Mouse (Mus musculus): Measurements from ENCODE around the gene Pdgfa. TPM values are rescaled to one million over a fixed set of nuclear protein-coding genes. Genes with fewer than 3 reads are reported as not detected.
A peak's percentile ranks its signal among the peaks of the same experiment; 100 is the strongest.

The Pdgfa gene
- polyA plus RNA-seq, 1 experiment from 2014 or later, result 22.5 TPM

- Histone ChIP-seq H3K4me1 (peaks cover 73% of the 10 kb centered on the region), H3K4me3 (peak overlapping the region; percentile 83), H3K27ac (peak overlapping the region; percentile 95), H3K27me3 (ENCODE audit: insufficient read depth, poor library complexity, severe bottlenecking) (peaks cover 80% of the 10 kb centered on the region), H3K9me3 (no peaks in the 10 kb centered on the region), H3K36me3 (peaks cover 20% of the 10 kb centered on the region)
- DNase-seq (ENCODE audit: low spot score), result no peak
- WGBS, result 2% methylated on average over 59 of the region's 59 CpGs
Observed at GRCm38 (mm10) chr5:138992611-138993370, 4.4 kb downstream of the Pdgfa start.

- 41% methylated on average over 4 of the region's 4 CpGs for WGBS
- Histone ChIP-seq H3K27ac (no peak overlapping the region), H3K27me3 (ENCODE audit: insufficient read depth, poor library complexity, severe bottlenecking) (peaks cover 72% of the 10 kb centered on the region), H3K4me3 (no peak overlapping the region), H3K4me1 (peaks cover 62% of the 10 kb centered on the region), H3K9me3 (no peaks in the 10 kb centered on the region), H3K36me3 (peaks cover 30% of the 10 kb centered on the region)
- DNase-seq (ENCODE audit: low spot score), result no peak
Observed at GRCm38 (mm10) chr5:138991734-138992133, 5.4 kb downstream of the Pdgfa start.

GRCm38 (mm10) chr5:138990659-138991380 is 6.3 kb downstream of the Pdgfa start:
- peaks cover 53% of the 10 kb centered on the region for H3K4me1 ChIP-seq
- 75% methylated on average over 7 of the region's 7 CpGs for WGBS
- H3K9me3 ChIP-seq, result no peaks in the 10 kb centered on the region
- H3K36me3 ChIP-seq, result peaks cover 39% of the 10 kb centered on the region
- H3K27ac ChIP-seq, result no peak overlapping the region
- H3K27me3 ChIP-seq (ENCODE audit: insufficient read depth, poor library complexity, severe bottlenecking), result peaks cover 63% of the 10 kb centered on the region
- no peak for DNase-seq (ENCODE audit: low spot score)
- H3K4me3 ChIP-seq, result no peak overlapping the region

GRCm38 (mm10) chr5:138989567-138989966 is 7.6 kb downstream of the Pdgfa start:
- Histone ChIP-seq H3K4me1 (peaks cover 49% of the 10 kb centered on the region), H3K27me3 (ENCODE audit: insufficient read depth, poor library complexity, severe bottlenecking) (peaks cover 57% of the 10 kb centered on the region), H3K9me3 (no peaks in the 10 kb centered on the region), H3K27ac (no peak overlapping the region), H3K4me3 (no peak overlapping the region), H3K36me3 (peaks cover 52% of the 10 kb centered on the region)
- 83% methylated on average over 6 of the region's 6 CpGs for WGBS
- no peak for DNase-seq (ENCODE audit: low spot score)

- Histone ChIP-seq H3K4me1 (peaks cover 43% of the 10 kb centered on the region), H3K27me3 (ENCODE audit: insufficient read depth, poor library complexity, severe bottlenecking) (peaks cover 49% of the 10 kb centered on the region), H3K4me3 (no peak overlapping the region), H3K9me3 (no peaks in the 10 kb centered on the region), H3K36me3 (peaks cover 60% of the 10 kb centered on the region), H3K27ac (no peak overlapping the region)
- WGBS, result 55% methylated on average over 9 of the region's 9 CpGs
- no peak for DNase-seq (ENCODE audit: low spot score)
Observed at GRCm38 (mm10) chr5:138988764-138989163, 8.4 kb downstream of the Pdgfa start.

- DNase-seq (ENCODE audit: low spot score), result no peak
- H3K27ac ChIP-seq, result no peak overlapping the region
- peaks cover 35% of the 10 kb centered on the region for H3K4me1 ChIP-seq
- 70% methylated on average over 10 of the region's 10 CpGs for WGBS
- peaks cover 67% of the 10 kb centered on the region for H3K36me3 ChIP-seq
- H3K27me3 ChIP-seq (ENCODE audit: insufficient read depth, poor library complexity, severe bottlenecking), result peaks cover 41% of the 10 kb centered on the region
- H3K4me3 ChIP-seq, result no peak overlapping the region
- no peaks in the 10 kb centered on the region for H3K9me3 ChIP-seq
Observed at GRCm38 (mm10) chr5:138987994-138988393, 9.2 kb downstream of the Pdgfa start.

GRCm38 (mm10) chr5:138981921-138982320 is 15.2 kb downstream of the Pdgfa start:
- WGBS, result 79% methylated on average over 8 of the region's 9 CpGs
- no peaks in the 10 kb centered on the region for H3K9me3 ChIP-seq
- no peak overlapping the region for H3K4me3 ChIP-seq
- peaks cover 63% of the 10 kb centered on the region for H3K36me3 ChIP-seq
- no peak for DNase-seq (ENCODE audit: low spot score)
- no peaks in the 10 kb centered on the region for H3K27me3 ChIP-seq (ENCODE audit: insufficient read depth, poor library complexity, severe bottlenecking)
- H3K27ac ChIP-seq, result no peak overlapping the region
- peaks cover 29% of the 10 kb centered on the region for H3K4me1 ChIP-seq

- Histone ChIP-seq H3K4me3 (no peak overlapping the region), H3K27ac (no peak overlapping the region), H3K9me3 (no peaks in the 10 kb centered on the region), H3K27me3 (ENCODE audit: insufficient read depth, poor library complexity, severe bottlenecking) (no peaks in the 10 kb centered on the region), H3K4me1 (peaks cover 29% of the 10 kb centered on the region), H3K36me3 (peaks cover 51% of the 10 kb centered on the region)
- 92% methylated on average over 9 of the region's 9 CpGs for WGBS
- no peak for DNase-seq (ENCODE audit: low spot score)
Observed at GRCm38 (mm10) chr5:138980608-138981007, 16.6 kb downstream of the Pdgfa start.

GRCm38 (mm10) chr5:138979840-138980239 is 17.3 kb downstream of the Pdgfa start:
- Histone ChIP-seq H3K27ac (no peak overlapping the region), H3K27me3 (ENCODE audit: insufficient read depth, poor library complexity, severe bottlenecking) (no peaks in the 10 kb centered on the region), H3K4me3 (no peak overlapping the region), H3K9me3 (no peaks in the 10 kb centered on the region), H3K4me1 (peaks cover 29% of the 10 kb centered on the region), H3K36me3 (peaks cover 51% of the 10 kb centered on the region)
- WGBS, result 59% methylated on average over 8 of the region's 8 CpGs
- no peak for DNase-seq (ENCODE audit: low spot score)

GRCm38 (mm10) chr5:138977759-138978158 is 19.4 kb downstream of the Pdgfa start:
- no peak overlapping the region for H3K4me3 ChIP-seq
- peaks cover 29% of the 10 kb centered on the region for H3K4me1 ChIP-seq
- no peaks in the 10 kb centered on the region for H3K9me3 ChIP-seq
- H3K36me3 ChIP-seq, result peaks cover 31% of the 10 kb centered on the region
- 34% methylated on average over 3 of the region's 3 CpGs for WGBS
- DNase-seq (ENCODE audit: low spot score), result no peak
- no peak overlapping the region for H3K27ac ChIP-seq
- H3K27me3 ChIP-seq (ENCODE audit: insufficient read depth, poor library complexity, severe bottlenecking), result no peaks in the 10 kb centered on the region

GRCm38 (mm10) chr5:138974911-138975485 is 22.2 kb downstream of the Pdgfa start:
- DNase-seq (ENCODE audit: low spot score), result no peak
- Histone ChIP-seq H3K36me3 (peaks cover 30% of the 10 kb centered on the region), H3K27ac (peak overlapping the region; percentile 81), H3K4me1 (peaks cover 33% of the 10 kb centered on the region), H3K27me3 (ENCODE audit: insufficient read depth, poor library complexity, severe bottlenecking) (no peaks in the 10 kb centered on the region), H3K9me3 (no peaks in the 10 kb centered on the region), H3K4me3 (no peak overlapping the region)
- 91% methylated on average over 8 of the region's 8 CpGs for WGBS

GRCm38 (mm10) chr5:138973480-138973879 is 23.7 kb downstream of the Pdgfa start:
- Histone ChIP-seq H3K4me1 (peaks cover 33% of the 10 kb centered on the region), H3K27me3 (ENCODE audit: insufficient read depth, poor library complexity, severe bottlenecking) (no peaks in the 10 kb centered on the region), H3K4me3 (no peak overlapping the region), H3K9me3 (no peaks in the 10 kb centered on the region), H3K27ac (0 out of 2 replicates have a peak overlapping the region, but pooled peaks have one; percentile 81), H3K36me3 (peaks cover 23% of the 10 kb centered on the region)
- DNase-seq (ENCODE audit: low spot score), result no peak
- WGBS, result 80% methylated on average over 6 of the region's 6 CpGs

- Histone ChIP-seq H3K27ac (no peak overlapping the region), H3K9me3 (no peaks in the 10 kb centered on the region), H3K4me1 (peaks cover 24% of the 10 kb centered on the region), H3K27me3 (ENCODE audit: insufficient read depth, poor library complexity, severe bottlenecking) (0 out of 2 replicates have a peak, but pooled peaks cover 2% of the 10 kb centered on the region), H3K4me3 (no peak overlapping the region), H3K36me3 (peaks cover 9% of the 10 kb centered on the region)
- no peak for DNase-seq (ENCODE audit: low spot score)
- 57% methylated on average over 9 of the region's 9 CpGs for WGBS
Observed at GRCm38 (mm10) chr5:138971405-138971804, 25.8 kb downstream of the Pdgfa start.

Measured in heart, embryonic 10.5 days (tissue).